Mouse (Mus musculus): Measurements from ENCODE around the gene Atp23. TPM values are rescaled to one million over a fixed set of nuclear protein-coding genes. Genes with fewer than 3 reads are reported as not detected.

Gene Atp23
- polyA plus RNA-seq, 1 experiment, result 6.3 TPM

GRCm38 (mm10) chr10:126935556-126936381 is 34.6 kb upstream of the Atp23 start:
- no peaks in the 10 kb centered on the region for H3K36me3 ChIP-seq (ENCODE audit: control insufficient read depth, insufficient read depth)
- H3K4me2 ChIP-seq (ENCODE audit: low read depth), result peak overlapping the region; percentile 58

GRCm38 (mm10) chr10:126935121-126935520 is 34.0 kb upstream of the Atp23 start:
- Histone ChIP-seq H3K79me2 (ENCODE audit: control insufficient read depth, insufficient read depth) (no peaks in the 10 kb centered on the region), H3K36me3 (ENCODE audit: control insufficient read depth, insufficient read depth) (no peaks in the 10 kb centered on the region), H3K27me3 (ENCODE audit: control insufficient read depth, insufficient read depth, insufficient read length) (no peaks in the 10 kb centered on the region), H3K4me3 (no peak overlapping the region), H3ac (ENCODE audit: control insufficient read depth, insufficient read length) (no peak overlapping the region), H3K4me2 (ENCODE audit: low read depth) (peak overlapping the region; percentile 58)
- no peak for TF ChIP-seq TCF3 (IDR thresholded peaks at IDR 0.05; ENCODE audit: insufficient read length, low read depth)
- no peak for TF ChIP-seq TCF12 (IDR thresholded peaks at IDR 0.05; ENCODE audit: insufficient read depth, poor library complexity, severe bottlenecking)
- no peak for TF ChIP-seq POLR2AphosphoS2 (IDR thresholded peaks at IDR 0.05; ENCODE audit: insufficient read length, low read depth)
- TF ChIP-seq POLR2A (IDR thresholded peaks at IDR 0.05; ENCODE audit: insufficient read length, low read depth), result no peak

More at GRCm38 (mm10) chr10:126935556-126936381, 34.6 kb upstream of the Atp23 start:
- Histone ChIP-seq H3K27me3 (ENCODE audit: control insufficient read depth, insufficient read depth, insufficient read length) (no peaks in the 10 kb centered on the region), H3ac (ENCODE audit: control insufficient read depth, insufficient read length) (no peak overlapping the region), H3K4me3 (no peak overlapping the region), H3K79me2 (ENCODE audit: control insufficient read depth, insufficient read depth) (no peaks in the 10 kb centered on the region)
- peak in 1 of 3 experiments; percentile 63 for TF ChIP-seq MYOD1 (IDR thresholded peaks at IDR 0.05; ENCODE audit: control insufficient read depth in 1 of 3, insufficient read length in 2 of 3, low read depth in 2 of 3)
- TF ChIP-seq POLR2A (IDR thresholded peaks at IDR 0.05; ENCODE audit: insufficient read length, low read depth), result no peak

GRCm38 (mm10) chr10:126934561-126934960 is 33.4 kb upstream of the Atp23 start:
- Histone ChIP-seq H3K27me3 (ENCODE audit: control insufficient read depth, insufficient read depth, insufficient read length) (no peaks in the 10 kb centered on the region), H3K36me3 (ENCODE audit: control insufficient read depth, insufficient read depth) (no peaks in the 10 kb centered on the region), H3ac (ENCODE audit: control insufficient read depth, insufficient read length) (no peak overlapping the region), H3K79me2 (ENCODE audit: control insufficient read depth, insufficient read depth) (no peaks in the 10 kb centered on the region), H3K4me3 (no peak overlapping the region), H3K4me2 (ENCODE audit: low read depth) (no peak overlapping the region)
- TF ChIP-seq POLR2AphosphoS2 (IDR thresholded peaks at IDR 0.05; ENCODE audit: insufficient read length, low read depth), result no peak
- TF ChIP-seq CEBPB (IDR thresholded peaks at IDR 0.05; ENCODE audit: insufficient read depth, poor library complexity, severe bottlenecking), result no peak
- TF ChIP-seq USF1 (IDR thresholded peaks at IDR 0.05; ENCODE audit: low read depth), result no peak
- TF ChIP-seq MYOD1 (IDR thresholded peaks at IDR 0.05; ENCODE audit: control insufficient read depth in 1 of 3, insufficient read length in 2 of 3, low read depth in 2 of 3), result no peak
- TF ChIP-seq TCF12 (IDR thresholded peaks at IDR 0.05; ENCODE audit: insufficient read depth, poor library complexity, severe bottlenecking), result no peak

GRCm38 (mm10) chr10:126931760-126932139 is 30.6 kb upstream of the Atp23 start:
- no peaks in the 10 kb centered on the region for H3K36me3 ChIP-seq (ENCODE audit: control insufficient read depth, insufficient read depth)
- H3K4me2 ChIP-seq (ENCODE audit: low read depth), result no peak overlapping the region
- H3K79me2 ChIP-seq (ENCODE audit: control insufficient read depth, insufficient read depth), result no peaks in the 10 kb centered on the region
- no peak overlapping the region for H3K4me3 ChIP-seq
- no peak overlapping the region for H3ac ChIP-seq (ENCODE audit: control insufficient read depth, insufficient read length)
- no peaks in the 10 kb centered on the region for H3K27me3 ChIP-seq (ENCODE audit: control insufficient read depth, insufficient read depth, insufficient read length)
- TF ChIP-seq MYOG (IDR thresholded peaks at IDR 0.05; ENCODE audit: control insufficient read depth in 1 of 3, insufficient read depth in 1 of 3, insufficient read length in 2 of 3, low read depth in 2 of 3) (no peak), CEBPB (IDR thresholded peaks at IDR 0.05; ENCODE audit: insufficient read depth, poor library complexity, severe bottlenecking) (no peak), POLR2AphosphoS2 (IDR thresholded peaks at IDR 0.05; ENCODE audit: insufficient read length, low read depth) (no peak), POLR2A (IDR thresholded peaks at IDR 0.05; ENCODE audit: insufficient read length, low read depth) (no peak)

GRCm38 (mm10) chr10:126931123-126931759 is 30.1 kb upstream of the Atp23 start:
- no peak for TF ChIP-seq MYOD1 (IDR thresholded peaks at IDR 0.05; ENCODE audit: control insufficient read depth in 1 of 3, insufficient read length in 2 of 3, low read depth in 2 of 3)
- no peak for TF ChIP-seq MAX (IDR thresholded peaks at IDR 0.05; ENCODE audit: low read depth)
- TF ChIP-seq POLR2AphosphoS2 (IDR thresholded peaks at IDR 0.05; ENCODE audit: insufficient read length, low read depth), result no peak
- Histone ChIP-seq H3K4me3 (no peak overlapping the region), H3K79me2 (ENCODE audit: control insufficient read depth, insufficient read depth) (no peaks in the 10 kb centered on the region), H3ac (ENCODE audit: control insufficient read depth, insufficient read length) (no peak overlapping the region), H3K27me3 (ENCODE audit: control insufficient read depth, insufficient read depth, insufficient read length) (no peaks in the 10 kb centered on the region), H3K4me2 (ENCODE audit: low read depth) (no peak overlapping the region), H3K36me3 (ENCODE audit: control insufficient read depth, insufficient read depth) (no peaks in the 10 kb centered on the region)

GRCm38 (mm10) chr10:126930270-126931121 is 29.3 kb upstream of the Atp23 start:
- Histone ChIP-seq H3K4me3 (no peak overlapping the region), H3K27me3 (ENCODE audit: control insufficient read depth, insufficient read depth, insufficient read length) (no peaks in the 10 kb centered on the region), H3K4me2 (ENCODE audit: low read depth) (no peak overlapping the region), H3K36me3 (ENCODE audit: control insufficient read depth, insufficient read depth) (no peaks in the 10 kb centered on the region), H3K79me2 (ENCODE audit: control insufficient read depth, insufficient read depth) (no peaks in the 10 kb centered on the region), H3ac (ENCODE audit: control insufficient read depth, insufficient read length) (no peak overlapping the region)
- TF ChIP-seq E2F4 (IDR thresholded peaks at IDR 0.05; ENCODE audit: insufficient read depth), result no peak
- TF ChIP-seq SRF (IDR thresholded peaks at IDR 0.05; ENCODE audit: control insufficient read depth, insufficient read length, low read depth), result no peak
- TF ChIP-seq USF1 (IDR thresholded peaks at IDR 0.05; ENCODE audit: low read depth), result no peak
- no peak for TF ChIP-seq POLR2AphosphoS2 (IDR thresholded peaks at IDR 0.05; ENCODE audit: insufficient read length, low read depth)
- no peak for TF ChIP-seq REST (IDR thresholded peaks at IDR 0.05; ENCODE audit: insufficient read depth, insufficient read length)
- no peak for TF ChIP-seq TCF12 (IDR thresholded peaks at IDR 0.05; ENCODE audit: insufficient read depth, poor library complexity, severe bottlenecking)
- no peak for TF ChIP-seq TCF3 (IDR thresholded peaks at IDR 0.05; ENCODE audit: insufficient read length, low read depth)
- no peak for TF ChIP-seq MYOG (IDR thresholded peaks at IDR 0.05; ENCODE audit: control insufficient read depth in 1 of 3, insufficient read depth in 1 of 3, insufficient read length in 2 of 3, low read depth in 2 of 3)
- no peak for TF ChIP-seq POLR2A (IDR thresholded peaks at IDR 0.05; ENCODE audit: insufficient read length, low read depth)
- TF ChIP-seq MAX (IDR thresholded peaks at IDR 0.05; ENCODE audit: low read depth), result no peak
- no peak for TF ChIP-seq MYOD1 (IDR thresholded peaks at IDR 0.05; ENCODE audit: control insufficient read depth in 1 of 3, insufficient read length in 2 of 3, low read depth in 2 of 3)
- TF ChIP-seq CEBPB (IDR thresholded peaks at IDR 0.05; ENCODE audit: insufficient read depth, poor library complexity, severe bottlenecking), result no peak

All from myocyte (in vitro differentiated cells).